Mouse (Mus musculus) neural tube, embryonic 11.5 days (tissue): Measurements from ENCODE around the gene H2-M5. TPM values are rescaled to one million over a fixed set of nuclear protein-coding genes. Genes with fewer than 3 reads are reported as not detected.

Source experiments
- ATAC-seq: fragments of 200-750 bp; cut with Nextera tagmentation; 2 replicates; pipeline ENCODE4 v1.8.0; 2017; ENCODE audit warnings: moderate number of reproducible peaks, mild to moderate bottlenecking, moderate TSS enrichment, moderate library complexity; ENCODE audit not compliant: insufficient read depth, low FRiP score, low TSS enrichment
- DNase-seq: peaks from one replicate; pipeline ENCODE4 v3.0.0-alpha.2; 2015; ENCODE audit warnings: low spot score
- H3K27ac ChIP-seq: fragments of 300-500 bp; sonication (generic); 2 replicates; pipeline ENCODE4 v1.5.1; 2014; ENCODE audit warnings: low read depth, mild to moderate bottlenecking, low read length
- H3K27me3 ChIP-seq: fragments of 300-500 bp; sonication (generic); 2 replicates; pipeline ENCODE4 v1.6.1; 2014; ENCODE audit warnings: mild to moderate bottlenecking, low read length, mixed read lengths; ENCODE audit not compliant: control insufficient read depth, insufficient read depth
- H3K36me3 ChIP-seq: fragments of 300-500 bp; sonication (generic); 2 replicates; pipeline ENCODE4 v1.6.1; 2014; ENCODE audit warnings: mild to moderate bottlenecking, low read length, moderate library complexity, mixed read lengths; ENCODE audit not compliant: control insufficient read depth, insufficient read depth
- H3K4me1 ChIP-seq: fragments of 300-500 bp; sonication (generic); 2 replicates; pipeline ENCODE4 v1.6.1; 2014; ENCODE audit warnings: low read length, mixed read lengths; ENCODE audit not compliant: control insufficient read depth, insufficient read depth
- H3K4me2 ChIP-seq: fragments of 300-500 bp; sonication (generic); 2 replicates; pipeline ENCODE4 v1.6.1; 2014; ENCODE audit warnings: low read depth, mild to moderate bottlenecking, moderate library complexity
- H3K4me3 ChIP-seq: fragments of 300-500 bp; sonication (generic); 2 replicates; pipeline ENCODE4 v1.5.1; 2014; ENCODE audit warnings: low read depth, low read length
- H3K9ac ChIP-seq: fragments of 300-500 bp; sonication (generic); 2 replicates; pipeline ENCODE4 v1.6.1; 2014; ENCODE audit warnings: mild to moderate bottlenecking, low read length
- H3K9me3 ChIP-seq: fragments of 300-500 bp; sonication (generic); 2 replicates; pipeline ENCODE4 v1.6.1; 2016; ENCODE audit warnings: low read length; ENCODE audit not compliant: control insufficient read depth
- WGBS: fragments of 180-500 bp; shearing (Covaris S2); extraction: QIAGEN DNeasy Blood & Tissue Kit; methylation state at CpG from one replicate; pipeline ENCODE4 v1.1.7; 2014; 5-methylcytosine and 5-hydroxymethylcytosine counted together
- polyA plus RNA-seq: library from polyadenylated mRNA; unstranded; fragments of >200 nt; fragmentation: Nextera tagmentation; extraction: Ambion mirVana; gene quantifications from 2 replicates; pipeline ENCODE4 v1.2.1, GENCODE M21; 2014

H2-M5 gene
- polyA plus RNA-seq, 1 experiment from 2014 or later, result 1.1 TPM

- Histone ChIP-seq H3K9ac (no peak overlapping the region), H3K27ac (no peak overlapping the region)
These were observed 29.0 kb upstream of the H2-M5 start for GRCm38 (mm10) chr17:37018328-37018727.

GRCm38 (mm10) chr17:37016333-37016732 lies 27.0 kb upstream of the H2-M5 start:
- Histone ChIP-seq H3K4me1 (no peaks in the 10 kb centered on the region), H3K27ac (no peak overlapping the region), H3K36me3 (no peaks in the 10 kb centered on the region), H3K9me3 (no peaks in the 10 kb centered on the region), H3K27me3 (no peaks in the 10 kb centered on the region), H3K4me3 (no peak overlapping the region), H3K4me2 (no peak overlapping the region), H3K9ac (no peak overlapping the region)
- ATAC-seq (no peak), DNase-seq (no peak)

More at GRCm38 (mm10) chr17:37018328-37018727, 29.0 kb upstream of the H2-M5 start:
- H3K27me3 ChIP-seq, result no peaks in the 10 kb centered on the region
- 60% methylated on average over 3 of the region's 3 CpGs for WGBS
- no peak overlapping the region for H3K4me2 ChIP-seq
- no peaks in the 10 kb centered on the region for H3K4me1 ChIP-seq
- H3K9me3 ChIP-seq, result no peaks in the 10 kb centered on the region
- ATAC-seq (no peak), DNase-seq (no peak)
- no peaks in the 10 kb centered on the region for H3K36me3 ChIP-seq
- no peak overlapping the region for H3K4me3 ChIP-seq

- H3K4me2 ChIP-seq, result no peak overlapping the region
- no peaks in the 10 kb centered on the region for H3K27me3 ChIP-seq
- WGBS, result 77% methylated on average over 5 of the region's 5 CpGs
- no peak overlapping the region for H3K4me3 ChIP-seq
- no peaks in the 10 kb centered on the region for H3K4me1 ChIP-seq
- DNase-seq (no peak), ATAC-seq (no peak)
- no peaks in the 10 kb centered on the region for H3K9me3 ChIP-seq
- peaks cover 4% of the 10 kb centered on the region for H3K36me3 ChIP-seq
- no peak overlapping the region for H3K27ac ChIP-seq
- H3K9ac ChIP-seq, result no peak overlapping the region
These were observed 22.8 kb upstream of the H2-M5 start for GRCm38 (mm10) chr17:37012141-37012540.

- no peaks in the 10 kb centered on the region for H3K9me3 ChIP-seq
- no peak overlapping the region for H3K4me3 ChIP-seq
- no peak overlapping the region for H3K27ac ChIP-seq
- DNase-seq (no peak), ATAC-seq (no peak)
- no peak overlapping the region for H3K4me2 ChIP-seq
- 85% methylated on average over 3 of the region's 3 CpGs for WGBS
- no peaks in the 10 kb centered on the region for H3K27me3 ChIP-seq
- H3K4me1 ChIP-seq, result no peaks in the 10 kb centered on the region
- peaks cover 4% of the 10 kb centered on the region for H3K36me3 ChIP-seq
- H3K9ac ChIP-seq, result no peak overlapping the region
These were observed 22.4 kb upstream of the H2-M5 start for GRCm38 (mm10) chr17:37011719-37012118.

GRCm38 (mm10) chr17:37009460-37010042 lies 20.2 kb upstream of the H2-M5 start:
- 95% methylated on average over 17 of the region's 17 CpGs for WGBS

GRCm38 (mm10) chr17:37008161-37008560 lies 18.8 kb upstream of the H2-M5 start:
- 95% methylated on average over 6 of the region's 6 CpGs for WGBS
- 0 out of 2 replicates have a peak, but pooled peaks cover 4% of the 10 kb centered on the region for H3K4me1 ChIP-seq
- H3K36me3 ChIP-seq, result peaks cover 4% of the 10 kb centered on the region
- no peak overlapping the region for H3K9ac ChIP-seq
- ATAC-seq, result no peak
- DNase-seq, result no peak
- no peak overlapping the region for H3K4me2 ChIP-seq
- H3K27ac ChIP-seq, result no peak overlapping the region
- H3K27me3 ChIP-seq, result no peaks in the 10 kb centered on the region
- H3K9me3 ChIP-seq, result no peaks in the 10 kb centered on the region
- H3K4me3 ChIP-seq, result no peak overlapping the region

More at GRCm38 (mm10) chr17:37009460-37010042, 20.2 kb upstream of the H2-M5 start:
- Histone ChIP-seq H3K4me1 (no peaks in the 10 kb centered on the region), H3K4me3 (no peak overlapping the region), H3K36me3 (peaks cover 4% of the 10 kb centered on the region), H3K9ac (no peak overlapping the region), H3K27ac (no peak overlapping the region), H3K27me3 (no peaks in the 10 kb centered on the region), H3K9me3 (no peaks in the 10 kb centered on the region), H3K4me2 (no peak overlapping the region)
- DNase-seq, result no peak
- ATAC-seq, result no peak

GRCm38 (mm10) chr17:37003366-37003765 lies 14.0 kb upstream of the H2-M5 start:
- WGBS, result 56% methylated on average over 4 of the region's 4 CpGs
- H3K9me3 ChIP-seq, result no peaks in the 10 kb centered on the region
- 0 out of 2 replicates have a peak, but pooled peaks cover 4% of the 10 kb centered on the region for H3K4me1 ChIP-seq
- ATAC-seq (no peak), DNase-seq (no peak)
- H3K4me2 ChIP-seq, result peak overlapping the region; percentile 79
- no peaks in the 10 kb centered on the region for H3K36me3 ChIP-seq
- peak overlapping the region; percentile 96 for H3K9ac ChIP-seq
- H3K27me3 ChIP-seq, result no peaks in the 10 kb centered on the region
- H3K4me3 ChIP-seq, result peak overlapping the region; percentile 74
- no peak overlapping the region for H3K27ac ChIP-seq

- Histone ChIP-seq H3K27ac (peak overlapping the region; percentile 84), H3K9me3 (no peaks in the 10 kb centered on the region), H3K9ac (peak overlapping the region; percentile 96), H3K4me2 (peak overlapping the region; percentile 79), H3K4me1 (0 out of 2 replicates have a peak, but pooled peaks cover 4% of the 10 kb centered on the region), H3K36me3 (no peaks in the 10 kb centered on the region), H3K4me3 (peak overlapping the region; percentile 74), H3K27me3 (no peaks in the 10 kb centered on the region)
- 1% methylated on average over 49 of the region's 49 CpGs for WGBS
- peak; percentile 79 for DNase-seq
- peak; percentile 82 for ATAC-seq
These were observed 13.3 kb upstream of the H2-M5 start for GRCm38 (mm10) chr17:37002364-37003330.
